Mouse (Mus musculus) liver, postnatal 0 days (tissue): Measurements from ENCODE around the gene Mrps18a.

Experiments used
- CTCF ChIP-seq: sonication (generic); IDR thresholded peaks from 2 replicates; pipeline ENCODE4 v1.5.1; 2016; ENCODE audit warnings: antibody characterized with exemption, low read depth
- EP300 ChIP-seq: IDR thresholded peaks from 2 replicates; pipeline ENCODE4 v1.6.1; 2016; ENCODE audit warnings: antibody characterized with exemption, low read depth, mild to moderate bottlenecking

DNA sequence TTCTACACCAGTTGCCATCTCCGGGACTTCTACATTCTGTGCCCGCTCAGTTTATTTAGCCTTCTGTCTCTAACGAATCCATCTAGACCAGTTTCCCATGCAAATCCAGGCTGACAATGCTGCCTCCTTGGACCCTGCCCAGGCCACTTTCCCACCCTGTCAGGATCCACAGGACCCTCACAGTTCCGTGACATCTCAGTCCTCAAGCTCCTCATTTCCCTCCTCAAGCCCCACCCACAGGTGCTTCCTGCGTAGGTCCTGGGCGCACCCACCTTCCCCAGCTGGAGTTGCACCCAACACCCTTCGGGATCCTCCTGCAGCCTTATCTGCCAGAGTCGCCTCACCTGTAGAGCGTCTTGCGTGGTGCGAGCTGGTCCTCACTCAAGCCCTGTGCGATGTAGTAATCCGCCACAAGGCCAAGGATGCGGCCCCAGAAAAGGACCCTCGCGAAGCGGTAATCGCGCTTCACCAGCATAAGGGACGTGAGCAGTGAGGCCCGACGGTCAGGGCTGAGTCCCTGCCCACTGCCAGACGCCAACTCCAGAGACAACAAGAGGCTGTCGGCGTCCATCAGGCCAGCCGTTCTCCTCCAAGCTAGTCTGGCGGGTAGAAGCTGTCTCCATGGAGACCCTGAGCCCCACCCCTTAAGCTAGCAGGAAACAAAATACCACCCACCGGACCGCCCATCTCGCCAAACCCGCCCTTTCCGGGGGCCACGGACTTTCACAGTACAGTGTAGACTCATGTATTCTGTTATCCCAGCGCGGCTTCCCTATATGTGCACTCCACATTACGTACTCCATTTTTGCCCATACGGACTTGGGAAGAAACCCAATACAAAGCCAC is 33.0 kb downstream of the Mrps18a start, which contains the start of gene Rsph9:
- TF ChIP-seq CTCF (no peak), EP300 (no peak; the same call in 1 of the 2 replicates)
